Mouse (Mus musculus) intestine, embryonic 15.5 days (tissue): ENCODE measurements around the gene St6gal1. TPM values are rescaled to one million over a fixed set of nuclear protein-coding genes. Genes with fewer than 3 reads are reported as not detected.

Source experiments
- ATAC-seq: fragments of 200-750 bp; cut with Nextera tagmentation; 2 replicates; pipeline ENCODE4 v1.8.0; 2017; ENCODE audit warnings: moderate TSS enrichment, moderate library complexity
- H3K27ac ChIP-seq: fragments of 300-500 bp; sonication (generic); 2 replicates; pipeline ENCODE4 v1.5.1; 2015; ENCODE audit warnings: mild to moderate bottlenecking, inconsistent platforms
- H3K27me3 ChIP-seq: fragments of 300-500 bp; sonication (generic); replicated peaks from 2 replicates; pipeline ENCODE4 v1.6.1; 2015; ENCODE audit warnings: inconsistent platforms
- H3K36me3 ChIP-seq: fragments of 300-500 bp; sonication (generic); 2 replicates; pipeline ENCODE4 v1.6.1; 2015; ENCODE audit warnings: inconsistent platforms
- H3K4me1 ChIP-seq: fragments of 300-500 bp; sonication (generic); replicated peaks from 2 replicates; pipeline ENCODE4 v1.6.1; 2015; ENCODE audit warnings: inconsistent platforms
- H3K4me2 ChIP-seq: fragments of 300-500 bp; sonication (generic); replicated peaks from 2 replicates; pipeline ENCODE4 v1.6.1; 2015; ENCODE audit warnings: mild to moderate bottlenecking, inconsistent platforms
- H3K4me3 ChIP-seq: fragments of 300-500 bp; sonication (generic); replicated peaks from 2 replicates; pipeline ENCODE4 v1.5.1; 2015; ENCODE audit warnings: inconsistent platforms
- H3K9ac ChIP-seq: fragments of 300-500 bp; sonication (generic); 2 replicates; pipeline ENCODE4 v1.6.1; 2015; ENCODE audit warnings: inconsistent platforms
- H3K9me3 ChIP-seq: fragments of 300-500 bp; sonication (generic); 2 replicates; pipeline ENCODE4 v1.6.1; 2016; ENCODE audit warnings: inconsistent platforms
- WGBS: fragments of 180-500 bp; shearing (Covaris S2); methylation state at CpG from one replicate; pipeline ENCODE4 v1.1.7; 2015; 5-methylcytosine and 5-hydroxymethylcytosine counted together
- polyA plus RNA-seq: library from polyadenylated mRNA; unstranded; fragments of >200 nt; fragmentation: Nextera tagmentation; extraction: Ambion mirVana; gene quantifications from 2 replicates; pipeline ENCODE4 v1.2.1, GENCODE M21; 2015

St6gal1 gene
- polyA plus RNA-seq, 1 experiment from 2014 or later: 15.7 TPM

DNA sequence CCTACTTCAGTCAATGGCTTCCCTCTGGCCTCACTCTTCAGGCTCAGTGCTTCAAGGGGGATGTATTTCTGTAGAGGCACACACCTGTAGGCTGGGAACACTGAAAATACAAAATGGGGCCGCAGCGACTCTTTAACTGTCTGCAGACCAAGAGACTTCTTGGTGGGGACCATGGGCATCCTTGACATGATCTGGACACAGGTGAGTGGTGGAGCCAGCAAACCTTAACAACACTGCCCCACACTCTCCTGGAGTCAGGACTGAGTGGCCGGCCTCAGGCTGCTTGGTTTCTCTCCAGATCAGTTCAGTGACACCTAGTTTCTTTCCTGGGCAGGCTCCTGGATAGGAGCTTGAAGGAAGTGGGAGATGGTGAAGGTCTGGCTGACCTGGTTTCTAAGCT, 74.4 kb downstream of the St6gal1 start:
- H3K27me3 ChIP-seq: no peaks in the 10 kb centered on the region
- H3K4me3 ChIP-seq: no peak overlapping the region
- ATAC-seq: no peak
- WGBS: 96% methylated on average over 3 of the region's 3 CpGs
- no peak overlapping the region for H3K4me2 ChIP-seq
- no peak overlapping the region for H3K9ac ChIP-seq
- H3K9me3 ChIP-seq: no peaks in the 10 kb centered on the region
- no peaks in the 10 kb centered on the region for H3K4me1 ChIP-seq
- no peaks in the 10 kb centered on the region for H3K36me3 ChIP-seq
- no peak overlapping the region for H3K27ac ChIP-seq

- Histone ChIP-seq H3K9me3 (no peaks in the 10 kb centered on the region), H3K4me1 (no peaks in the 10 kb centered on the region), H3K4me2 (no peak overlapping the region), H3K27me3 (no peaks in the 10 kb centered on the region), H3K9ac (no peak overlapping the region), H3K4me3 (no peak overlapping the region), H3K27ac (no peak overlapping the region), H3K36me3 (no peaks in the 10 kb centered on the region)
- no peak for ATAC-seq
- 63% methylated on average over 7 of the region's 7 CpGs for WGBS
Observed at GRCm38 (mm10) chr16:23299904-23300740, 75.6 kb downstream of the St6gal1 start.

DNA sequence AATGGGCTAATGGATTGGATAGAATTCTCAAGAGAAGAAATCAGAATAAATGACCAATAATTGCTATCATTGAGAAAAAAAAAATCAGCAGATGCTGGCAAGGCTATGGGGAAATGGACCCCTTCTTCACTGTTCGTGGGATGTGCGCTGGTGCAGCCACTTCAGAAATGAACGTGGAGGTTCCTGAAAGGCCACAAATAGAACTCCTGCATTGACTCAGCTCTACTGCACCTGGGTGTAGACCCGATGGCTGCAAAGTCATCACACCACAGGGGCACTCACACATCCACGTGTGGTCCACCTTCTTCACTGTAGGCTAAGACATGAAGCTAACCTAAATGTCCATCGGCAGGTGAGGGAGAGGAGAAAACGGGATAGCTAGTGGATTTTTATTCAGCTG, 77.2 kb downstream of the St6gal1 start:
- ATAC-seq: no peak
- Histone ChIP-seq H3K27ac (no peak overlapping the region), H3K9ac (no peak overlapping the region), H3K4me1 (no peaks in the 10 kb centered on the region; the same call in 1 of the 2 replicates), H3K27me3 (no peaks in the 10 kb centered on the region), H3K4me3 (no peak overlapping the region), H3K36me3 (no peaks in the 10 kb centered on the region), H3K4me2 (no peak overlapping the region), H3K9me3 (no peaks in the 10 kb centered on the region)
- 89% methylated on average over 7 of the region's 7 CpGs for WGBS

DNA sequence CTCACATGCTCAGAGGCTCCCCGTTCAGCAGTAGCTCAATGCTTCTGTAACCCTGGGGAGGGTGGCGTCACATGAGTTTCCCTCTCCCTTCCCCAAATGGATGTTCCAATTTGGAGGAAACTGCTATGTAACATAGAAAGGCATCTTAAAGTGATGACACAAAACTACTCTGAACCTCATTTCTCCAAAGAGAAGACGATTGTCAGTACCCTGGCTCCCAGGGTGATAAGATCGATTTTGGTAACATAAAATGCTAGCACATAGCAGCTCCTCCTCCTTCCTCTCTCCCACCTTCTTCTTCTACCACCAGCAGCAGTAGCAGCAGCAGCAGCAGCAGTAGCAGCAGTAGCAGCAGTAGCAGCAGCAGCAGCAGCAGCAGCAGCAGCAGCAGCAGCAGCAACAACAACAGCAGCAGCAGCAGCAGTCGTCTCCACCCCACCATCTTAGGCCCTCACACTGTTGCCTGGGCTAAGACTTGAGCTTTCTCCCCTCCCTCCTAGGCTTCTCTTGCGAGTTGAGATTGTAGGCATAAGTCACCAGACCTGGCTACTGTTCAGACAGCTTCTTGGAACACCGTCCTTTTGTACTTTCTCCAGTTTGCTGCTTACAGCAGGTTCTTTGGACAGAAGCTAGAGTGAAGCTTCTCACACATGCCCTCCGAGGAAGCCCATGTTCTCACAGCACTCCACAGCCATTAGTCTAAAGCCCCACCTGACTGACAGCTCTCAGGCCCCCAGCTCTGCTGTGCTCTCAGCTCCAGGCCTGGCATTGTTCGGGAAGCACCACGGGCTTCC, 81.5 kb downstream of the St6gal1 start:
- ATAC-seq: peak; percentile 69

DNA sequence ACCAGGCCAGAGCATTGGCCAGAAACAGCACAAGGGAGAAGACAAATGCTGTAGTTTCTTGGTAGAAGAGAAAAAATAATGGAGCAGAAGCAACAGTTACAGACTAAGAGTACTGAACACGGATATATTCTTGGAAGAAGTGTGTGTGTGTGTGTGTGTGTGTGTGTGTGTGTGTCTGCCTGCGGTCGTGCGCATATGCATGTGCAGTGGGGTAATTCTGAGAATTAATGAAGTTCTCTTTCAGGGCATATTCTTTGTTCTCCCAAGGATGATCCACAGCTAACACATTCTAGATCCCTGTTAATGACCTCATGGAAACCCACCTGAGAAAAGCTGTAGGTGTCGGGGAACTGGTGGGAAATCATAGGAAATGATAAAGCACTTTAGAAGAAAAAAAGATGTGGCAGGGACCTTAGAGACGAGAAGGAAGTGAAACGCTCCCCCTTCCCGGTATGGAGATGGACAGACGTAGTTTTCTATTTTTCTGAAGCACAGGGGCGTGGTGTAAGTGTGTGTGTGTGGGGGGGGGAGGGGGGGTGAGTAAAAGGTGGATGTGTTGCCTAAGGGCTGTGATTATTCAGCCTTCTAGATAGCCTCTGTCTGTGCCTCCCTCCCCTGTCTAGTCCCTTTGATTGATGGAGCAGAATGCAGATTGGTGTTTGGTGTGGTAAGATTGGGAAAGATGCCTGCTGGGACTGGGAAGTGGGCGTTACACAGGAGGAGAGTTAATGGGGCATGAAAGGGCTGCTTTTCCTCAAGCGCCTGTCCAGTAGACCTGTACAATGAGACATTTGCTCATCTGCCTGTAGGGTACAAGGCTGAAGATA, 82.8 kb downstream of the St6gal1 start:
- no peak for ATAC-seq
- H3K27me3 ChIP-seq: no peaks in the 10 kb centered on the region
- no peak overlapping the region for H3K27ac ChIP-seq
- WGBS: 63% methylated on average over 12 of the region's 12 CpGs
- H3K36me3 ChIP-seq: no peaks in the 10 kb centered on the region
- no peak overlapping the region for H3K9ac ChIP-seq
- H3K4me3 ChIP-seq: no peak overlapping the region
- H3K9me3 ChIP-seq: no peaks in the 10 kb centered on the region
- no peaks in the 10 kb centered on the region; the same call in 1 of the 2 replicates for H3K4me1 ChIP-seq
- H3K4me2 ChIP-seq: no peak overlapping the region

More for the DNA sequence above, 81.5 kb downstream of the St6gal1 start:
- no peaks in the 10 kb centered on the region for H3K9me3 ChIP-seq
- H3K9ac ChIP-seq: no peak overlapping the region
- no peak overlapping the region for H3K4me3 ChIP-seq
- H3K4me1 ChIP-seq: no peaks in the 10 kb centered on the region; the same call in 1 of the 2 replicates
- no peak overlapping the region for H3K4me2 ChIP-seq
- no peaks in the 10 kb centered on the region for H3K27me3 ChIP-seq
- no peaks in the 10 kb centered on the region for H3K36me3 ChIP-seq
- H3K27ac ChIP-seq: peak overlapping the region; percentile 41
- WGBS: 47% methylated on average over 10 of the region's 10 CpGs

DNA sequence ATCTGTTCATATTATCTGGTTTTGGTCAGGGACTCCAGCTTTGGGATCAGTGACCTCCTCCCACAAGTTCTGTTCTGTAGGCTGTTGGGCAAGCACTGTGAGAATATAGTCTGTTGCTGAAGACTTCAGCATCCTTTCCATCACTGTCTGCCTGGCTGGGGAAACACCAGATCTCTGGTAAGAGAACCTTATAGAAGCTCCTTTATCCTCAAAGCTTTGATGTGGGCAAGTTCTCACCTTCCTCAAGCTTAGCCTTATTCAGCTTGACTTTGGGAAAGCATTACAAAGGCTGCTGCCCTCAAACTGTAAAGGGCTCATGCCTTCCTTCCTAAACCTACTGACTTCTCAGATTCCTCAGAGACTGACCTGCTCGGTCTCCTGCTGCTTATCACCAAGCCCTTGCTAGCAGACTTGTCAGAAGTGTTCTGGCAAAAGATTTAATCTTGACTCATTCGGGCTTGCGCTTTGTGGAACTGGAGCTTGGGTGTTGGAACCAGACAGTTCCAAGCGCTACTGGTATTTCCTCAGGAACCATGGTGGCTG, 83.5 kb downstream of the St6gal1 start:
- Histone ChIP-seq H3K27ac (no peak overlapping the region), H3K4me2 (no peak overlapping the region), H3K36me3 (no peaks in the 10 kb centered on the region), H3K9me3 (no peaks in the 10 kb centered on the region), H3K27me3 (no peaks in the 10 kb centered on the region), H3K4me3 (no peak overlapping the region), H3K9ac (no peak overlapping the region), H3K4me1 (no peaks in the 10 kb centered on the region; the same call in 1 of the 2 replicates)
- WGBS: 66% methylated on average over 4 of the region's 4 CpGs
- ATAC-seq: no peak

- no peak for ATAC-seq
- H3K27ac ChIP-seq: no peak overlapping the region
- no peak overlapping the region for H3K9ac ChIP-seq
- no peaks in the 10 kb centered on the region; the same call in 1 of the 2 replicates for H3K4me1 ChIP-seq
- 81% methylated on average over 4 of the region's 4 CpGs for WGBS
- H3K36me3 ChIP-seq: no peaks in the 10 kb centered on the region
- no peak overlapping the region for H3K4me3 ChIP-seq
- no peaks in the 10 kb centered on the region for H3K27me3 ChIP-seq
- H3K4me2 ChIP-seq: no peak overlapping the region
- H3K9me3 ChIP-seq: no peaks in the 10 kb centered on the region
Observed at GRCm38 (mm10) chr16:23309080-23309479, 84.5 kb downstream of the St6gal1 start.

- no peak overlapping the region for H3K4me3 ChIP-seq
- H3K9ac ChIP-seq: no peak overlapping the region
- no peak overlapping the region for H3K4me2 ChIP-seq
- H3K4me1 ChIP-seq: peaks cover 3% of the 10 kb centered on the region; the same call in 1 of the 2 replicates
- no peaks in the 10 kb centered on the region for H3K9me3 ChIP-seq
- no peaks in the 10 kb centered on the region for H3K36me3 ChIP-seq
- no peak for ATAC-seq
- 89% methylated on average over 9 of the region's 9 CpGs for WGBS
- no peak overlapping the region for H3K27ac ChIP-seq
- no peaks in the 10 kb centered on the region for H3K27me3 ChIP-seq
Observed at GRCm38 (mm10) chr16:23312604-23313003, 88.1 kb downstream of the St6gal1 start.

- H3K27ac ChIP-seq: peak overlapping the region; percentile 65
- peaks cover 3% of the 10 kb centered on the region; the same call in 1 of the 2 replicates for H3K4me1 ChIP-seq
- no peak overlapping the region for H3K4me2 ChIP-seq
- H3K9ac ChIP-seq: no peak overlapping the region
- WGBS: 19% methylated on average over 7 of the region's 7 CpGs
- H3K36me3 ChIP-seq: no peaks in the 10 kb centered on the region
- H3K9me3 ChIP-seq: no peaks in the 10 kb centered on the region
- ATAC-seq: peak; percentile 62
- no peaks in the 10 kb centered on the region for H3K27me3 ChIP-seq
- no peak overlapping the region for H3K4me3 ChIP-seq
Observed at GRCm38 (mm10) chr16:23314790-23315189, 90.2 kb downstream of the St6gal1 start.

GRCm38 (mm10) chr16:23317411-23318047, 93.0 kb downstream of the St6gal1 start:
- Histone ChIP-seq H3K27me3 (no peaks in the 10 kb centered on the region), H3K9me3 (no peaks in the 10 kb centered on the region), H3K4me2 (0 out of 2 replicates have a peak overlapping the region, but pooled peaks have one; percentile 2), H3K36me3 (0 out of 2 replicates have a peak, but pooled peaks cover 4% of the 10 kb centered on the region), H3K4me3 (no peak overlapping the region), H3K4me1 (peaks cover 3% of the 10 kb centered on the region; the same call in 1 of the 2 replicates), H3K9ac (no peak overlapping the region), H3K27ac (peak overlapping the region; percentile 71)
- peak; percentile 75 for ATAC-seq
- WGBS: 17% methylated on average over 7 of the region's 7 CpGs

GRCm38 (mm10) chr16:23320025-23320424, 95.5 kb downstream of the St6gal1 start:
- Histone ChIP-seq H3K4me1 (peaks cover 3% of the 10 kb centered on the region; the same call in 1 of the 2 replicates), H3K4me2 (no peak overlapping the region), H3K9me3 (no peaks in the 10 kb centered on the region), H3K27me3 (no peaks in the 10 kb centered on the region), H3K4me3 (no peak overlapping the region), H3K36me3 (0 out of 2 replicates have a peak, but pooled peaks cover 4% of the 10 kb centered on the region), H3K9ac (no peak overlapping the region), H3K27ac (no peak overlapping the region)
- ATAC-seq: no peak
- 68% methylated on average over 3 of the region's 3 CpGs for WGBS
